ENCODE assay signal across 32 mouse cellular contexts in the genomic region with DNA sequence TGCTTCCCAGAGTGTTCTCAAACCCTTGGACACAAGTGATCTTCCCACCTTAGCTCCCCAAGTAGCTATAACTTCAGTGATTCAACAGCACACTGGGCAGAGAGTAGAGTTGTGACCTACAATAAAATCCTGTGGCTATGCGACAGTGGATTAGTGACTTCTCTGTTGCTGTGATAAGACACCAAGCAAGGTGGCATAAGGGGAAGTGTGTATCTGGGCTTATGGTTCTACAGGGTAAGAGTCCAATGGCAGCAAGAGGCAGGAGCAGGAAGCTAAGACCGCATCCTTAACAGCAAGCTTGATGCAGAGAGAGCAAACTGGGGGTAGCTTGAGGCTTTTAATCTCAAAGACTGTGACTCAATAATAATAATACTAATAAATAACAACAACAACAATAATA. TPM values are rescaled to one million over a fixed set of nuclear protein-coding genes. Genes with fewer than 3 reads are reported as not detected.
"Had no signal": no experiment of that assay in that cellular context is flagged by ENCODE, and none has a peak within 500 bp of the region (broad histone marks: within the 10 kb centered on the region; RNA-seq: fewer than 3 reads in every experiment).

No protein-coding gene starts in this region.

- H3K36me3 ChIP-seq: heart, embryonic 12.5 days; heart, embryonic 13.5 days; heart, embryonic 15.5 days; hindbrain, embryonic 10.5 days; hindbrain, embryonic 12.5 days; hindbrain, embryonic 13.5 days; hindbrain, embryonic 15.5 days; intestine, embryonic 15.5 days; kidney, embryonic 15.5 days had no signal

- H3K9me3 ChIP-seq: heart, embryonic 13.5 days; heart, embryonic 15.5 days; hindbrain, embryonic 12.5 days; hindbrain, embryonic 15.5 days; intestine, embryonic 15.5 days; kidney, embryonic 15.5 days had no signal

- DNase-seq: heart, postnatal 14 days; heart, postnatal 36 days; heart, postnatal 4 days; kidney, adult 11 months; kidney, adult 18-20 months; kidney, adult 2 months; kidney, adult 8-10 months; kidney, adult 9 months; kidney, postnatal 10 days; kidney, postnatal 14 days; kidney, postnatal 25 days; kidney, postnatal 36 days; kidney, postnatal 4 days; layer of hippocampus, adult 9-11 months; layer of hippocampus, postnatal 36 days had no signal

- H3K9ac ChIP-seq: heart, embryonic 12.5 days; heart, embryonic 13.5 days; heart, embryonic 15.5 days; hindbrain, embryonic 12.5 days; hindbrain, embryonic 13.5 days; hindbrain, embryonic 14.5 days; hindbrain, embryonic 15.5 days; intestine, embryonic 15.5 days; kidney, embryonic 15.5 days had no signal

- H3K4me1 ChIP-seq: heart, embryonic 12.5 days; heart, embryonic 13.5 days; heart, embryonic 15.5 days; intestine, embryonic 15.5 days; kidney, embryonic 15.5 days had no signal

- H3K4me3 ChIP-seq: heart, embryonic 12.5 days; heart, embryonic 13.5 days; heart, embryonic 15.5 days; hindbrain, embryonic 12.5 days; hindbrain, embryonic 13.5 days; hindbrain, embryonic 15.5 days; intestine, embryonic 15.5 days; kidney, embryonic 15.5 days; layer of hippocampus, adult 2 months; left cerebral cortex, adult 2 months had no signal

- H3K27ac ChIP-seq: heart, embryonic 13.5 days; heart, embryonic 15.5 days; hindbrain, embryonic 12.5 days; hindbrain, embryonic 13.5 days; hindbrain, embryonic 14.5 days; hindbrain, embryonic 15.5 days; hindbrain, postnatal 0 days; intestine, embryonic 15.5 days; kidney, embryonic 15.5 days; kidney, postnatal 0 days; layer of hippocampus, adult 2 months; left cerebral cortex, adult 2 months had no signal

- ATAC-seq: inflammation-experienced regulatory T-cells, adult 6 months; intestine, embryonic 15.5 days; intestine, embryonic 16.5 days; intestine, postnatal 0 days had no signal

- H3K27me3 ChIP-seq: heart, embryonic 12.5 days; heart, embryonic 13.5 days; heart, embryonic 15.5 days; hindbrain, embryonic 12.5 days; hindbrain, embryonic 13.5 days; hindbrain, embryonic 15.5 days; intestine, embryonic 15.5 days; kidney, embryonic 15.5 days had no signal

RNA-seq across cellular contexts. Expression of gene Myb, which starts 52.0 kb away (rescaled TPM):
- total RNA-seq: heart, postnatal 36 days had no signal
